Mouse (Mus musculus) heart, embryonic 11.5 days (tissue): ENCODE results near the gene Syndig1l. TPM values are rescaled to one million over a fixed set of nuclear protein-coding genes. Genes with fewer than 3 reads are reported as not detected.

ENCODE experiments used
- ATAC-seq: fragments of 200-750 bp; cut with Nextera tagmentation; replicated peaks from 2 replicates; pipeline ENCODE4 v1.8.0; 2017; ENCODE audit warnings: moderate library complexity; ENCODE audit not compliant: insufficient number of reproducible peaks, low FRiP score, low TSS enrichment
- H3K27ac ChIP-seq: fragments of 300-500 bp; sonication (generic); 2 replicates; pipeline ENCODE4 v1.5.1; 2014; ENCODE audit warnings: mild to moderate bottlenecking, low read depth, low read length
- H3K27me3 ChIP-seq: fragments of 300-500 bp; sonication (generic); 2 replicates; pipeline ENCODE4 v1.6.1; 2014; ENCODE audit warnings: mild to moderate bottlenecking, low read length, mixed read lengths; ENCODE audit not compliant: control insufficient read depth, insufficient read depth
- H3K36me3 ChIP-seq: fragments of 300-500 bp; sonication (generic); 2 replicates; pipeline ENCODE4 v1.6.1; 2014; ENCODE audit warnings: mild to moderate bottlenecking, low read length, moderate library complexity, mixed read lengths; ENCODE audit not compliant: control insufficient read depth, insufficient read depth
- H3K4me1 ChIP-seq: fragments of 300-500 bp; sonication (generic); 2 replicates; pipeline ENCODE4 v1.6.1; 2014; ENCODE audit warnings: low read length; ENCODE audit not compliant: control insufficient read depth, insufficient read depth
- H3K4me2 ChIP-seq: fragments of 300-500 bp; sonication (generic); 2 replicates; pipeline ENCODE4 v1.6.1; 2014; ENCODE audit warnings: mild to moderate bottlenecking, moderate library complexity
- H3K4me3 ChIP-seq: fragments of 300-500 bp; sonication (generic); 2 replicates; pipeline ENCODE4 v1.5.1; 2014; ENCODE audit warnings: low read depth, low read length
- H3K9ac ChIP-seq: fragments of 300-500 bp; sonication (generic); 2 replicates; pipeline ENCODE4 v1.6.1; 2014; ENCODE audit warnings: mild to moderate bottlenecking, low read depth, low read length, moderate library complexity
- H3K9me3 ChIP-seq: fragments of 300-500 bp; sonication (generic); replicated peaks from 2 replicates; pipeline ENCODE4 v1.6.1; 2016; ENCODE audit warnings: low read length; ENCODE audit not compliant: control insufficient read depth
- WGBS: fragments of 180-500 bp; shearing (Covaris S2); extraction: QIAGEN DNeasy Blood & Tissue Kit; methylation state at CpG from one replicate; pipeline ENCODE4 v1.1.7; 2014; ENCODE audit not compliant: insufficient replicate concordance; 5-methylcytosine and 5-hydroxymethylcytosine counted together
- polyA plus RNA-seq: library from polyadenylated mRNA; unstranded; fragments of >200 nt; fragmentation: Nextera tagmentation; extraction: Ambion mirVana; gene quantifications from 2 replicates; pipeline ENCODE4 v1.2.1, GENCODE M21; 2014

The Syndig1l gene
- polyA plus RNA-seq, result not detected in 2 replicates

GRCm38 (mm10) chr12:84698319-84699081 is at the start of gene Syndig1l:
Syndig1l (minus strand) TSS chr12:84698831.
- under 1% methylated on average over 66 of the region's 79 CpGs for WGBS
- Histone ChIP-seq H3K27me3 (peaks cover 41% of the 10 kb centered on the region), H3K4me1 (no peaks in the 10 kb centered on the region), H3K9me3 (no peaks in the 10 kb centered on the region), H3K4me2 (peak within 1 kb of the TSS; percentile 95), H3K9ac (no peak within 1 kb of the TSS), H3K4me3 (peak within 1 kb of the TSS; percentile 57), H3K36me3 (no peaks in the 10 kb centered on the region), H3K27ac (no peak within 1 kb of the TSS)
- ATAC-seq, result peak; percentile 49; the same call in 1 of the 2 replicates

- 0 out of 2 replicates have a peak, but pooled peaks cover 4% of the 10 kb centered on the region for H3K4me1 ChIP-seq
- H3K27me3 ChIP-seq, result no peaks in the 10 kb centered on the region
- no peak for ATAC-seq
- no peaks in the 10 kb centered on the region for H3K9me3 ChIP-seq
- no peaks in the 10 kb centered on the region for H3K36me3 ChIP-seq
- no peak overlapping the region for H3K27ac ChIP-seq
- no peak overlapping the region for H3K4me2 ChIP-seq
- no peak overlapping the region for H3K4me3 ChIP-seq
- 71% methylated on average over 3 of the region's 3 CpGs for WGBS
- H3K9ac ChIP-seq, result no peak overlapping the region
Observed at GRCm38 (mm10) chr12:84748134-84748533, 49.5 kb upstream of the Syndig1l start.

- H3K4me3 ChIP-seq, result no peak overlapping the region
- WGBS, result 47% methylated on average over 4 of the region's 4 CpGs
- H3K4me1 ChIP-seq, result 0 out of 2 replicates have a peak, but pooled peaks cover 4% of the 10 kb centered on the region
- H3K9me3 ChIP-seq, result no peaks in the 10 kb centered on the region
- no peak overlapping the region; the same call in 1 of the 2 replicates for H3K4me2 ChIP-seq
- H3K36me3 ChIP-seq, result no peaks in the 10 kb centered on the region
- no peaks in the 10 kb centered on the region for H3K27me3 ChIP-seq
- ATAC-seq, result no peak
- H3K27ac ChIP-seq, result no peak overlapping the region
- no peak overlapping the region for H3K9ac ChIP-seq
Observed at GRCm38 (mm10) chr12:84745700-84746099, 47.1 kb upstream of the Syndig1l start.

- H3K4me1 ChIP-seq, result 0 out of 2 replicates have a peak, but pooled peaks cover 4% of the 10 kb centered on the region
Observed at GRCm38 (mm10) chr12:84743496-84743895, 44.9 kb upstream of the Syndig1l start.

GRCm38 (mm10) chr12:84733366-84733765 is 34.7 kb upstream of the Syndig1l start:
- no peaks in the 10 kb centered on the region for H3K4me1 ChIP-seq
- H3K27me3 ChIP-seq, result no peaks in the 10 kb centered on the region
- no peak overlapping the region for H3K9ac ChIP-seq
- no peak overlapping the region; the same call in 1 of the 2 replicates for H3K4me2 ChIP-seq
- no peaks in the 10 kb centered on the region for H3K9me3 ChIP-seq
- no peak for ATAC-seq
- H3K36me3 ChIP-seq, result no peaks in the 10 kb centered on the region
- H3K27ac ChIP-seq, result no peak overlapping the region
- no peak overlapping the region for H3K4me3 ChIP-seq
- WGBS, result 45% methylated on average over 13 of the region's 13 CpGs

More at GRCm38 (mm10) chr12:84743496-84743895, 44.9 kb upstream of the Syndig1l start:
- WGBS, result 86% methylated on average over 10 of the region's 10 CpGs
- Histone ChIP-seq H3K4me2 (no peak overlapping the region), H3K36me3 (no peaks in the 10 kb centered on the region), H3K27ac (no peak overlapping the region), H3K4me3 (no peak overlapping the region), H3K9ac (no peak overlapping the region), H3K27me3 (no peaks in the 10 kb centered on the region), H3K9me3 (no peaks in the 10 kb centered on the region)
- ATAC-seq, result no peak

GRCm38 (mm10) chr12:84728421-84728820 is 29.8 kb upstream of the Syndig1l start:
- Histone ChIP-seq H3K27me3 (no peaks in the 10 kb centered on the region), H3K4me3 (no peak overlapping the region), H3K9ac (no peak overlapping the region), H3K4me1 (no peaks in the 10 kb centered on the region), H3K4me2 (no peak overlapping the region), H3K36me3 (no peaks in the 10 kb centered on the region), H3K27ac (no peak overlapping the region), H3K9me3 (no peaks in the 10 kb centered on the region)
- ATAC-seq, result no peak
- 91% methylated on average over 10 of the region's 10 CpGs for WGBS

- no peak for ATAC-seq
- Histone ChIP-seq H3K4me1 (no peaks in the 10 kb centered on the region), H3K4me3 (no peak overlapping the region), H3K9me3 (no peaks in the 10 kb centered on the region), H3K27ac (no peak overlapping the region), H3K9ac (no peak overlapping the region), H3K27me3 (no peaks in the 10 kb centered on the region), H3K4me2 (no peak overlapping the region), H3K36me3 (no peaks in the 10 kb centered on the region)
- 67% methylated on average over 5 of the region's 5 CpGs for WGBS
Observed at GRCm38 (mm10) chr12:84727434-84727833, 28.8 kb upstream of the Syndig1l start.

- Histone ChIP-seq H3K4me2 (no peak overlapping the region), H3K36me3 (no peaks in the 10 kb centered on the region), H3K4me1 (no peaks in the 10 kb centered on the region), H3K9me3 (no peaks in the 10 kb centered on the region), H3K27me3 (no peaks in the 10 kb centered on the region), H3K4me3 (no peak overlapping the region), H3K27ac (no peak overlapping the region), H3K9ac (no peak overlapping the region)
- ATAC-seq, result no peak
- 40% methylated on average over 4 of the region's 4 CpGs for WGBS
Observed at GRCm38 (mm10) chr12:84726986-84727385, 28.4 kb upstream of the Syndig1l start.

- no peak for ATAC-seq
- Histone ChIP-seq H3K27me3 (no peaks in the 10 kb centered on the region), H3K4me2 (no peak overlapping the region), H3K27ac (no peak overlapping the region), H3K4me1 (no peaks in the 10 kb centered on the region), H3K9me3 (no peaks in the 10 kb centered on the region), H3K36me3 (no peaks in the 10 kb centered on the region), H3K4me3 (no peak overlapping the region), H3K9ac (no peak overlapping the region)
- WGBS, result 77% methylated on average over 4 of the region's 4 CpGs
Observed at GRCm38 (mm10) chr12:84726391-84726790, 27.8 kb upstream of the Syndig1l start.
